Mouse (Mus musculus) liver, embryonic 16.5 days (tissue): ENCODE measurements around the gene Jmjd8. TPM values are rescaled to one million over a fixed set of nuclear protein-coding genes. Genes with fewer than 3 reads are reported as not detected.

Experiments used
- ATAC-seq: fragments of 200-750 bp; cut with Nextera tagmentation; 2 replicates; pipeline ENCODE4 v1.8.0; 2017; ENCODE audit warnings: low read depth, mild to moderate bottlenecking, moderate number of reproducible peaks, moderate library complexity
- H3K27ac ChIP-seq: fragments of 300-500 bp; sonication (generic); 2 replicates; pipeline ENCODE4 v1.5.1; 2014; ENCODE audit warnings: mild to moderate bottlenecking, low read length
- H3K27me3 ChIP-seq: fragments of 300-500 bp; sonication (generic); 2 replicates; pipeline ENCODE4 v1.6.1; 2014; ENCODE audit warnings: low read depth, low read length, mixed read lengths; ENCODE audit not compliant: control insufficient read depth, insufficient read depth
- H3K36me3 ChIP-seq: fragments of 300-500 bp; sonication (generic); 2 replicates; pipeline ENCODE4 v1.6.1; 2014; ENCODE audit warnings: mild to moderate bottlenecking; ENCODE audit not compliant: control insufficient read depth, insufficient read depth
- H3K4me1 ChIP-seq: fragments of 300-500 bp; sonication (generic); 2 replicates; pipeline ENCODE4 v1.6.1; 2014; ENCODE audit warnings: low read depth, low read length, mixed read lengths; ENCODE audit not compliant: control insufficient read depth
- H3K4me2 ChIP-seq: fragments of 300-500 bp; sonication (generic); 2 replicates; pipeline ENCODE4 v1.6.1; 2014; ENCODE audit warnings: low read depth, low read length, mixed read lengths
- H3K4me3 ChIP-seq: fragments of 300-500 bp; sonication (generic); 2 replicates; pipeline ENCODE4 v1.5.1; 2014; ENCODE audit warnings: low read depth, mild to moderate bottlenecking, low read length
- H3K9ac ChIP-seq: fragments of 300-500 bp; sonication (generic); 2 replicates; pipeline ENCODE4 v1.6.1; 2014; ENCODE audit warnings: low read depth, low read length
- H3K9me3 ChIP-seq: fragments of 300-500 bp; sonication (generic); replicated peaks from 2 replicates; pipeline ENCODE4 v1.6.1; 2016; ENCODE audit warnings: low read length; ENCODE audit not compliant: control insufficient read depth
- WGBS: fragments of 180-500 bp; shearing (Covaris S2); extraction: QIAGEN DNeasy Blood & Tissue Kit; methylation state at CpG from one replicate; pipeline ENCODE4 v1.1.7; 2014; ENCODE audit not compliant: insufficient replicate concordance; 5-methylcytosine and 5-hydroxymethylcytosine counted together
- polyA plus RNA-seq: library from polyadenylated mRNA; unstranded; fragments of >200 nt; fragmentation: Nextera tagmentation; extraction: Ambion mirVana; gene quantifications from 2 replicates; pipeline ENCODE4 v1.2.1, GENCODE M21; 2015

Gene Jmjd8
- polyA plus RNA-seq, 1 experiment from 2014 or later: 23.5 TPM

GRCm38 (mm10) chr17:25817662-25818061 lies 11.0 kb upstream of the Jmjd8 start:
- Histone ChIP-seq H3K36me3 (no peaks in the 10 kb centered on the region), H3K4me2 (no peak overlapping the region), H3K27me3 (peaks cover 45% of the 10 kb centered on the region), H3K9ac (no peak overlapping the region), H3K4me1 (peaks cover 5% of the 10 kb centered on the region), H3K4me3 (no peak overlapping the region), H3K9me3 (no peaks in the 10 kb centered on the region), H3K27ac (no peak overlapping the region)
- 64% methylated on average over 11 of the region's 11 CpGs for WGBS
- ATAC-seq: no peak

GRCm38 (mm10) chr17:25818851-25819780 lies 9.6 kb upstream of the Jmjd8 start:
- Histone ChIP-seq H3K9ac (no peak overlapping the region), H3K4me2 (peak overlapping the region; percentile 30; the same call in 1 of the 2 replicates), H3K27ac (no peak overlapping the region), H3K4me3 (no peak overlapping the region), H3K4me1 (peaks cover 12% of the 10 kb centered on the region), H3K36me3 (no peaks in the 10 kb centered on the region), H3K9me3 (no peaks in the 10 kb centered on the region), H3K27me3 (peaks cover 35% of the 10 kb centered on the region)
- ATAC-seq: peak; percentile 60
- 7% methylated on average over 42 of the region's 46 CpGs for WGBS

GRCm38 (mm10) chr17:25823452-25823851 lies 5.2 kb upstream of the Jmjd8 start, which contains the start of gene Wdr24:
Wdr24 (plus strand) TSS chr17:25823627.
- no peaks in the 10 kb centered on the region; the same call in none of the 2 replicates for H3K36me3 ChIP-seq
- no peaks in the 10 kb centered on the region for H3K9me3 ChIP-seq
- peak within 1 kb of the TSS; percentile 60 for H3K27ac ChIP-seq
- H3K27me3 ChIP-seq: peaks cover 24% of the 10 kb centered on the region
- peak within 1 kb of the TSS; percentile 77 for H3K9ac ChIP-seq
- ATAC-seq: peak; percentile 64
- peak within 1 kb of the TSS; percentile 85 for H3K4me3 ChIP-seq
- H3K4me2 ChIP-seq: peak within 1 kb of the TSS; percentile 92
- H3K4me1 ChIP-seq: peaks cover 27% of the 10 kb centered on the region
- under 1% methylated on average over 18 of the region's 18 CpGs for WGBS

GRCm38 (mm10) chr17:25824362-25825142 lies 4.1 kb upstream of the Jmjd8 start:
- 55% methylated on average over 17 of the region's 17 CpGs for WGBS
- Histone ChIP-seq H3K27ac (peak overlapping the region; percentile 60; the same call in 1 of the 2 replicates), H3K36me3 (no peaks in the 10 kb centered on the region; the same call in none of the 2 replicates), H3K4me1 (peaks cover 30% of the 10 kb centered on the region), H3K4me3 (peak overlapping the region; percentile 85), H3K9me3 (no peaks in the 10 kb centered on the region), H3K9ac (peak overlapping the region; percentile 77), H3K27me3 (peaks cover 13% of the 10 kb centered on the region), H3K4me2 (peak overlapping the region; percentile 92)
- ATAC-seq: no peak

- peaks cover 3% of the 10 kb centered on the region for H3K36me3 ChIP-seq
- no peak overlapping the region for H3K27ac ChIP-seq
- H3K9me3 ChIP-seq: no peaks in the 10 kb centered on the region
- peak overlapping the region; percentile 77; the same call in 1 of the 2 replicates for H3K9ac ChIP-seq
- H3K4me1 ChIP-seq: peaks cover 37% of the 10 kb centered on the region
- H3K4me2 ChIP-seq: no peak overlapping the region
- no peak for ATAC-seq
- H3K27me3 ChIP-seq: peaks cover 6% of the 10 kb centered on the region
- WGBS: 76% methylated on average over 6 of the region's 6 CpGs
- H3K4me3 ChIP-seq: no peak overlapping the region
Measured at GRCm38 (mm10) chr17:25825311-25825710, 3.4 kb upstream of the Jmjd8 start.

GRCm38 (mm10) chr17:25825984-25826570 lies 2.6 kb upstream of the Jmjd8 start:
- no peak overlapping the region for H3K27ac ChIP-seq
- 85% methylated on average over 27 of the region's 27 CpGs for WGBS
- H3K4me3 ChIP-seq: no peak overlapping the region
- ATAC-seq: no peak
- H3K36me3 ChIP-seq: peaks cover 9% of the 10 kb centered on the region
- no peaks in the 10 kb centered on the region for H3K9me3 ChIP-seq
- H3K9ac ChIP-seq: no peak overlapping the region
- H3K4me1 ChIP-seq: peaks cover 44% of the 10 kb centered on the region
- peaks cover 3% of the 10 kb centered on the region for H3K27me3 ChIP-seq
- no peak overlapping the region for H3K4me2 ChIP-seq

- Histone ChIP-seq H3K36me3 (peaks cover 14% of the 10 kb centered on the region), H3K9ac (no peak overlapping the region), H3K27me3 (no peaks in the 10 kb centered on the region; the same call in 1 of the 2 replicates), H3K4me2 (no peak overlapping the region), H3K27ac (no peak overlapping the region), H3K9me3 (no peaks in the 10 kb centered on the region), H3K4me3 (no peak overlapping the region), H3K4me1 (peaks cover 54% of the 10 kb centered on the region)
- no peak for ATAC-seq
- 86% methylated on average over 13 of the region's 13 CpGs for WGBS
Measured at GRCm38 (mm10) chr17:25827011-25827410, 1.7 kb upstream of the Jmjd8 start.

- H3K36me3 ChIP-seq: peaks cover 14% of the 10 kb centered on the region
- H3K27ac ChIP-seq: no peak overlapping the region
- H3K4me1 ChIP-seq: peaks cover 58% of the 10 kb centered on the region
- no peak for ATAC-seq
- H3K4me3 ChIP-seq: no peak overlapping the region
- 89% methylated on average over 22 of the region's 22 CpGs for WGBS
- no peaks in the 10 kb centered on the region for H3K9me3 ChIP-seq
- no peak overlapping the region for H3K9ac ChIP-seq
- H3K27me3 ChIP-seq: no peaks in the 10 kb centered on the region
- H3K4me2 ChIP-seq: no peak overlapping the region
Measured at GRCm38 (mm10) chr17:25827546-25828222, 983 bp upstream of the Jmjd8 start.
